Mouse (Mus musculus) lung, postnatal 25 days (tissue): ENCODE results near the gene Ccdc148.

ENCODE experiments used
- DNase-seq: peaks from one replicate; pipeline ENCODE4 v3.0.0; 2022; ENCODE audit warnings: low spot score

Ccdc148 gene

GRCm38 (mm10) chr2:59049686-59050085, 110.8 kb downstream of the Ccdc148 start:
- DNase-seq: no peak

DNA sequence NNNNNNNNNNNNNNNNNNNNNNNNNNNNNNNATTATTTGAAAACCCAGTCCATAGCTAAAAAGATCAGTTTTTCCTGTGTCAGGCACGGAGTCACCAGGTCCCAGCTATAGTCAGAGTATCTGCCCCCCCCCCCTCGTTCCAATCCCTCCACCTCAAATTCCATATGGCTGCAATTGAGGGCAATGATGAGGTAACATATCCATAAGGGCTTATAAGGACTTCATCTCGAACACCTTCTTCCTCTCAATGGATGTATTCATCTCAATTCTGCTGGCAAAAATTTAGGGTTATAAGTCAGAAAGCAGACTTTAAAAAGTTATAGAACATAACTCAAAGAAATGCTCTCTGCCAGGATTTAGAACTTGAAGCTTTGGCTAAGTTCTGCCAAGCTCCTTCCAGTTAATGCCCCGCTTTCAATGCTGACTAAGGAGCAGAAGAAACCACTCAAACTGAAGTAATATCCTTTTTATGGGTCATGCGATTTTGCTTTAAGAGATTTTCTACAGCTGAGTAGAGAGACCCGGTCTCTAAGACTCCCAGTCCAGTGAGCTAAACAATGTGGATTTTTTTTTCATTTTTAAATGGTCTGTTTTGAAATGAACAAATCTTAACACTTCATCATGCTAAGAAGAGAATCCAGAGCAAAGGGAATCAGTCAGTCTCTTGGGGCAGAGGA, 111.6 kb downstream of the Ccdc148 start:
- DNase-seq: no peak

DNA sequence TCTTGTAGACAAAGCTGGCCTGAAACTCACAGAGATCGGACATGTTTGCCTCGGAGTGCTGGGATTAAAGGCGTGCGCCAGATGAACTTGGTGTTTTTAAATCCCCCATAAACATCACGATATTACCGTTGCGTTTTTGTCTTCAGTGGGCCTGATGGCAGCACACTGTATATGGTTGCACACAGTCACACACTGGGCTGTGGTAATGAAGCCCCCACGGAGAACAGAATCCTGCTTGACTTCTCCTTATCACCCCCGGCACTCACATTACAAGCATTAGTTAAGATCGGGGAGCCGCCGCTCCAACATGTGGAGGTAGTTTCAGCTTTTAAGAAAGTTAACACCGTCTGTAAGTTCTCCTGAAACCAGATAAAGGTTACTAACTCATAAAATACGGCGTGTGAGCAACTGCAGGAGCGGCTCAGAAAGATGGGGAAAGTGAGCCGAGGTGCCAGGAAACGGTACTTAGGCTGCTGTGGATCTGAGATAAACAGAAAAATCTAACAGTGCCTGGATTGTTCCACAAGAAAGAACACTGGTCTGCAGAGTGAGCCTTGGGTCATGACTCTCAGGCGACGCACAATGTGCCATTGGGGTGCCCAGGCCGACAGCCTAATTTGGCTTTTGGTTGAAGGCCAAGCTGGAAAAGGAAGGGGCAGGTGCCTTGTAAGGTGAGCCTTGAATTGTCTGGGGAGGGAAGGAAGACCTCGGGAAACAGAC, 117.0 kb downstream of the Ccdc148 start:
- no peak for DNase-seq

DNA sequence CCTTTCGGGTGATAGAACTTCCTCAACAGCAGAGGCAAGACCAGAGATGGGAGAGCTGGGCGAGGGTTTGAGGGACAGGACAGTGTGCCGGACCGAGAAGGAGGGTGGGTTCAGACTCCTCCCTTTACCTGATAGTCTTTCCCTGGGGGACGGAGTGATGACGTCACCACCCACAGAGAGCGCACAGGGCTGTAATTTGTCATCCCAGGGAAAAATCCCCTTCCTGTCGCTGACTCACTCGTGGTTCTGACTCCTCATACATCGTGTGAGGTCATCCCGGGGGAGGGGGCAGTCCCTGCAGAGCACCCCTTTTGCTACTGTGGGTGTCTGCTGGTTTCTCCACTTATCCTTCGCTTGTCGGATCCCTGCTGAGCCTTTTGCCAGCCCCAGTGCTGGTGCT, 117.9 kb downstream of the Ccdc148 start:
- DNase-seq: no peak

DNA sequence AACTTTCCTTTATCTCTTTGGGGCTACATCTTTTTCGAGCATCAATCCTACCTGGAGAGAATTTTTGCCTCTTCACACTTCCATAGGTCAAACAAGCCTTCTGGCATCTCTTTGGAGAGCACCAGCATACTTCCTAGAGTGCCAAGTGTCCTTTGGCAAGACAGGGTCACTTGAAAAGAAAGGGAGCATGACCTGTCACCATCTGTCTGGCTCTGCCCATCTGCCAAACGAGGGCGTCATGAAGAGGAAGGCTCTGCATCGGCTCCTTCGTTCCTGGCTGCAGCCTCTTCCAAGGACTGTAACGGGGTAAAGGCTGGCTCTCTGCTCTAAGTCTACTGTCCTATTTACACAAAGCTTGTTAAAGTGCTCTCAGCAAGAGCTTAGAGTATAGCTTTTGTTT, 124.0 kb downstream of the Ccdc148 start:
- no peak for DNase-seq

DNA sequence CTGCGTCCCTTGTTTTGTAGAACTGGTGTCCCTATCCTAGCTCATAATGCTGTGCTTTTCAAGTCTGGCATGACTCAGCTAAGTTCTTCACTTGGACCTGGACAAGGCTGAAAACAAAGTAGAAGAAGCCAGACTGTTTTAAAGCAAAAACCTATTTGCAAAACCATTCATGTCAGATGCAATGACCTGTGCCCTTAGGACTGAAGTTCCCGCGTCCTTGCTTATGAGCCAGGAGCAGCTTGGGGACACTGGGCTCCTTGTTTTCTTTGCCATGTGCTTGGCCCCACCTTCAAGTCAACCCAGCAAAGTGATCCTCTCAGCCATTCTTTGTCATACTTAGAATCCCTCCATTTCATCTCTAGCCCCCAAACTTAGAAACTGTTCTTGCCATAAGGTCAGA, 125.3 kb downstream of the Ccdc148 start:
- no peak for DNase-seq

GRCm38 (mm10) chr2:59034281-59034680, 126.2 kb downstream of the Ccdc148 start:
- DNase-seq: no peak

- DNase-seq: no peak
Measured at GRCm38 (mm10) chr2:59024558-59024957, 135.9 kb downstream of the Ccdc148 start.

GRCm38 (mm10) chr2:59007356-59007755, 153.1 kb downstream of the Ccdc148 start:
- no peak for DNase-seq

DNA sequence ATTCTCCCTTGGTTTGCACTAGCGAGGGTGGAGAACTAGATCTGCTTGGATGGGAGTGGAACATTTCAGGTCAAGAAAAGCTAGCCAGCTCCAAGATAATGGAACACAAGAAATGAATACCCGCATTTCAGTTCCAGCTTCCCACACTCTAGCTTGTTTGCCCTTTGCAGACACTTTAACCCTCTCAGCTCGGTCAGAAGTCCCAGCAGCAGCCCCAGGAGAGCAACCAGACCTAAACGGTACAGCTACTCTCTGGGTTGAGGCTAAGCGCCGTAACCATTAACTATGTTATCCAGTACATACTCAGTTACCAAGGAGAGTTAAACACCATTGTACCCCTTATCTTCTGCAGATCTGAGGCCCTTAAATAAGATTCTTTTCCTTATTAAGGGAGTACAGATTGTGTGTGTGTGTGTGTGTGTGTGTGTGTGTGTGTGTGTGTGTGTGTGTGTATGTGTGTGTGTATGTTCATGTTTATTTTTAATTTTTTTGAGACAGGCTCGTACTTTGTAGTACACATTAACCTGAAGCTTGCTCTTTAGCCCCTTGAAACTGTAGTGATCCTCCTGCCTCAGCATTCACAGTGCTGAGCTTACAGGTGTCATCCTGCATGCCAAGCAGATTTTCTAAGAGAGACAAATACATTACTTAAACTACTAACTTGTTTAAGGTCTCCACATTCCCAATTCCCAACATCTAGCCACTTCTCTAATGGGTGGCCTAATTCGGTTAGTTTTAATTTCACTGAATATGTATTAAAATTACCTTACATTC, 153.7 kb downstream of the Ccdc148 start:
- no peak for DNase-seq

- DNase-seq: no peak
Measured at GRCm38 (mm10) chr2:58997151-58997550, 163.3 kb downstream of the Ccdc148 start.

DNA sequence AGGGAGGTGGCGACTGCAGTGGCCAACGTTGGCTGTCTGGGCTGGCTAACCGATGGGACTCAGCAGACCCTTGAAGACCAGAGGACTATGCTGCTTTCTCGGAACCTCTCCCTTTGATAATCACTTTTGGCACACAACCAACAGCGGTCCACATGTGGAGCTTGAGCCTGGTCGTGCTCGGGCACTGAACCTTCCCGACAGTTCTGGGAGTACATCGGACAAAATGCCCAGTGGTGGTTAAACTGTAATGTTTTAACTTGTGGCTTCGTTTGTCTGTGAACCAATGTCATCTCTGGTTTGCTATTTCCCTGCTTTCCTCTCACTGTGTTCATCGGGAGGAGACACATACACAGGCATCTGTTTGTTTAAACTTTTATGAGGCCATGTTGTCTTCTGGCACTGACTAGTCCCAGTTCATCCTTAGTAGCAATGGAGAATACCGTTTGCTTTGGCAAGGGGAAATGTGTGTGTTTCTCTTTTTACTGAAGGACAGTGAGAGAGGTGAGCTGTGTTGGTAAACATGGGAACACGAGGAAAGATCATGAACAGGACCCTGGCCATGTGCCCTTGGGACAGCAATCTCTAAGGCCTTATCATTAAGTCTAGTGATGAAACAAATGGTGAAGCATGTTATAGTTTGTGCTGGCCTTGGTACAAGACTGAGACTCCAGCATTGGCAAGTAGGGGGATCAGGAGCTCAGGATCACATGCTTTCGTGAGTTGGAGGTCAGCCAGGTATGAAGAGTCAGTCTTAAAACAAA, 167.9 kb downstream of the Ccdc148 start:
- peak; percentile 9 for DNase-seq

DNA sequence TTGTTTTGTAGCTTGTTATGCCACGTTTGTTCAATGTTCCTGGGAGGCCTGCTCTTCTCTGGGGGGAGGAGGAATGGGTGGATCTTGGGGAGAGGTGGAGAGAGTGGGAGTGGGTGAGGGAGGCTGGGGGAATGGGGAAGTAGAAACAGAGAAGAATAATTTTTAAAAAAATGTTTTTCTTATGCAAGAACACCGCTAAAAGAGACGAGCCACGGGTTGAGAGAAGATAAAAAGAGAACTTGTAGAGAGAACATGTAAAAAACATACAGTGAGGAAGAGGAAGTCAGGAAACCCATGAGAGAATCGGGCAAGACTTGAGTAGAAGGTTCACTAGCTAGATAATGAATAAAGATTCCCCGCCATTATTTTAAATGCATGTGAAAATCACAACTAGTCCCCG, 182.4 kb downstream of the Ccdc148 start:
- no peak for DNase-seq

DNA sequence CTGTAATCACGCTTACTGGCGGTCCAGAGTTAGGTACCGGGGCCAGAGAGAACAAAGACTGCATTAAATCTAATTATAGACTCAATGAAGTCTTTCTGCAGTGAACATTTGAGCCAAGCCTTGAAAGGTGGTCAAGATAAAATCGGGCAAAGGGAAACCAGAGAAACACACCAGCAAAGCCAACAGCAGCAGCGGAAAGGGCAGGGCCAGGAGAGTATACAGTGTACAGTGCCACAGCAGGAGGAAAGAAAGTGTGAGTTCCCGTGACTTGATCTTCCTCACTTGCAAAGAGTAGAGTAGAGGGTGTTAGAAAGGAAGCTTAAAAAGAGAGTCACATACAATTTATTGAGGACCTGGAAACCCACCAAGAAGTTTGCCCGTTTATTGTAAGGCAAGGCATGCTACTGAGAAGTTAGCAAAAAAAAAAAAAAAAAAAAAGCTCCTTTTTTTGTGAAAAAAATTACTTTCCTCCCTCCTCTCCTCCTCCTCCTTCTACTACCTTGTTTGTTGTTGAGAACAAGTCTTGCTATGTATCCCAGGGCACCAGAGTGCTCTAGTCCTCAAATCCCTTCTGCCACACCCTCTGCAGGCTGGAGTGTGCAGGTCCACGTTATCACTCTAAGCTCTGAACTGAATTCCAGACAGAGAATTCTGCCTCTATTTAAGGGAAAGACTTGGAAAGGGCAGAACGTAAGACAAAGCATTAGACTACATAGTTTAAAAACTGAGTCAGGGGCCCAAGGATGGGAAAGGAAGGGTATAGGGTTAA, 188.8 kb downstream of the Ccdc148 start:
- DNase-seq: no peak

DNA sequence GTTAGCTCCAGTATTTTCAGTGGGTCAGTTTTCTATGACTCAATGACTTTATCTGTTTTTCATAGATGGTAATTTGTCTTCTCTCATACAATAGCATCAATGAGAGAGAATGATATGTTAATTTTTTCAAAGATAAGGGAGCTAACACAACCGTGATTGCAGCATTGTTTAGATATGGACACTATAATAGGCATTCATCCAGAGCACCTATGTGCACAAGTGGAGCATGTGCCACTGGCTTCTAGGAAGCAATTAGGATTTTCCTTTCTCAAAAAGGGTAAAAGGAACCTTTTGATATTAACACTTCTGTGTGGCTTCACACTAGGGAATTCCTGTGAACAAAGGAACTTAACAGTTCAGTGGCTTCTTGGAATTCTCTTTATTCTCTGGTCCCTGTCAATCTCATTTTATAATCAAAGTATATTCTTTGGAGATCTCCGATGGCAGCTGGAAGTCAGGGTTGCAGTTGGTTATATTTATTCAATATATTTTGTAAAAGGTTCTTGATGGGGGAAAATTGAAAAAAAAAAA, 203.6 kb downstream of the Ccdc148 start:
- DNase-seq: no peak

DNA sequence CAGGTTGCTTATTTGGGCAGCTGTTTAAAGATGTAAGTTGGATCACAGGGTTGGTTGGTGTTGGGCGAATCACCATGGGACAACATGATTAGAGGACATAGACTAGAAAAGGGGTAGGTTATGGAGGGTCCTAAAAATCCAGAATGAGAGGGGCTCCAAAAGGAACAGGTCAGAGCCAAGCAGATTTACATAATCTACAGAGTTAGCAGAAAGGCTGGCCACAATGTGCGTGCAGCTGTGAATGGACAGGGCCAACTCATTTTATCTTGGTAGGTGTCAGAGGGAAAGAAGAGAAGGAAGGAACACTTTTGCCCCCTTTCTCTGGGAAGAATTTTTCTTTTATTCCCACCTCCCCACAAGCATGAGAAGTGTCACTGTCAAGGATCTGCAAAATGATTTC, 204.1 kb downstream of the Ccdc148 start:
- DNase-seq: no peak

DNA sequence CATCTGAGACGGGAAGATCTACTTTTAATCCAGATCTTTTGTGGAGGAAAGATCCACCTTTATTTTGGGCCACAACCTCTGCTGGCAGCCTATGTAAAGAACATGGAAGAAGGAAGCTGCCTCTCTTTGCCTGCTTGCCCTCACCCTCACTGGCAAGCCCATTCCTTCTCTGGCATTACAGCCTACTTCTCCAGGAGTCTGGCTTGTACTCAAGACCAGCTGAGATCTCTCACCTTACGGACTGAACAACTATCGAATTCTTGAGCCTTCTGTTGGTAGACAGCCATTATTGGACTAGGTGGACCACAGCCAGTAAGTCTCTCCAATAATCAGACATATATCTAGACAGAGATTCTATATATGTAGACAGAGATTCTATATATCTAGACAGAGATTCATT, 208.4 kb downstream of the Ccdc148 start:
- no peak for DNase-seq

DNA sequence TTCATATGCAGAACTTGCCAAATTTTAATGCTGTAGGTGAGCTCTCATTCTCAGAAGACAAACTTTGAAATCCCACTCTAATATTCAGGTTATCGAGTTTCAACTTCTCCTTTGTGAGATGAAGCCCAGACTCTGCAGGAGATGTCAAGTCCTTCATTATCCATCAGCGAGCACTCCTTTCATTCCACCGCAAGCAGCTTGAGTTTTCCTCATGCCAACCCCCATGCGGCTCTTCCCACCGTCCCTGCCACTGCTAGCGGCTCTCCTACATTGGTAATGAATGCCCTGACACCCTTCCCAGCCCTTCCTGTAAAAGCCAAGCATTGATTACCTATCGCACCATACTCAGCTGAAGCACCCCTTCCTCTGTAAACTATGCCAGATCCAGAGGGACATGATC, 211.7 kb downstream of the Ccdc148 start:
- no peak for DNase-seq

- DNase-seq: no peak
Measured at GRCm38 (mm10) chr2:58941361-58941760, 219.1 kb downstream of the Ccdc148 start.

DNA sequence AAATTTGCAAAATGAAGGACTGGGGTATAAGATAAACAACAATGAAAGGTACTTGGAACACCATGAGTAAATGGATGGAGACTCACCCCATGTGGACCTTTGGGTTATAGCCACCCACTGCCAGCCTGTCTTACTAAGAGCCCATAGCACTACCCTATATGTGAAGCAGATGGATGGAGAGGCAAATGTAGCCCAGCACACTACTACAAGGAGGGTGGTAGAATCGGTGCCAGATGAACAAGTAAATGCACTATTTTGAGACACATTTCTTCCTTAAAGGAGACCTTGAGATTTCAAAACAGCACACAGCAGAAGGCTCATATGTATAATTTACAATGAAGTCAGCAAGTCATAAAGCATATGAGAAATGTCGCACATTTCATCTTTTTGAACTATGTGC, 234.9 kb downstream of the Ccdc148 start:
- no peak for DNase-seq

DNA sequence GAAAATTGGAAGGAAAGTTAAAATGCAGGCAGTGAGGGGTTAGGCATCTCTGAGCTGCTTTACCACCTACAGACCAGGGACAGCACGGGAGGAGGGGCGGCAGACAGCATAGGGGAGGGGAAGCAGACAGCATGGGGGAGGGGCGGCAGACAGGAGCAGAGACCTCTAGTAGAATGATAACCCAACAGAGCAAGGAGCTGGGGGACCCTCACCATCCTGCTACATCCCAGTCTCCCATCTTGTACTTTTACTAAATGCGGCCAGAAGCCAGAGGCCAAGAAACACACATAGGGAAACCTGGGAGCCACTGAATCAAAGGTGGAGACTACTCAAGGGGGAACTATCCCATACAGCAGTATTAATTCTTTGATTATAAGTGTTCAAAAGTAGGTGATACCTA, 242.1 kb downstream of the Ccdc148 start:
- DNase-seq: no peak
